Mouse (Mus musculus): ENCODE measurements around the gene Dusp27. TPM values are rescaled to one million over a fixed set of nuclear protein-coding genes. Genes with fewer than 3 reads are reported as not detected.

Dusp27 gene
- total and polyA plus RNA-seq, 2 experiments from 2014 or later, result 33.2 to 39.9 TPM

DNA sequence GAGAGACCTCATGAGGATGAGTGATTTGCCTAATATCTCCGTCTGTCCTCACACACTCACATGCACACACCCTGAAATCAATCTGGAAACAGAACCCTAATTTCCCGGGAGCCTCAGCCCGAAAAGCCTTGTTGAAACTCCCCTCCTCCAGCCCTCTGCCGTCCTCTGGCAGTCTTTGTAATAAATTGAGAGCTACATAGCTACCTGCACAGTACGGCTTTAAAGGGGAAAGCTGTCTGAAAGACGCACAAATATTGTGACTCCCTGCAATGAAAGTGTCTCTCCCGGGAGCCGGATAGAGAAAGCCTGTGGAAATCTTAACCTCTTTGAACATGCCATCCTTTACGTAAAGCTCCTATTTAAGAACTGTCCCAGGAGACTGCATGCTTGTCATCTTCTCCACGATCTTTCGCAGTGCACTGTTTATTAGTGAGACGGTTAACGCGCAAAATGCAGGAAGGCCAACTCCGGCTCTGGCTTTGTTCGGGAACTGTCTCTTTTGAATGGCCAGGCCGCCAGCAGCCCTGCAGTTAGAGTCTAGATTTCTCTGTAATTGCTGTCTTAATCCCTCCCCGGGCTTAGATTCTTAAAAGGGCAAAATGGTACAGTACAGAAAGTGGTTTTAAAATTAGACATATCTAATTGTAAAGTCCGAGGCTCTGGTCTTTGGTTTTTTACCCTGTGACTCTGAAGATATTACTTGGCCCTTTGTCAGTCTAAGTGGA is 39.1 kb downstream of the Dusp27 start:
- H3K4me1 ChIP-seq (ENCODE audit: control insufficient read depth, insufficient read depth), result no peaks in the 10 kb centered on the region
- H3K27me3 ChIP-seq (ENCODE audit: control insufficient read depth, insufficient read depth, low read length), result no peaks in the 10 kb centered on the region
- ATAC-seq (ENCODE audit: insufficient read depth, low read depth) (no peak), DNase-seq (ENCODE audit: low spot score) (no peak)
- H3K4me3 ChIP-seq (ENCODE audit: low read depth, low read length), result no peak overlapping the region
- WGBS, result 84% methylated on average over 19 of the region's 19 CpGs
- no peak overlapping the region for H3K27ac ChIP-seq (ENCODE audit: low read depth)
- H3K4me2 ChIP-seq (ENCODE audit: low read depth, low read length), result no peak overlapping the region
- TF ChIP-seq EP300 (IDR thresholded peaks at IDR 0.05; ENCODE audit: low read depth) (no peak), CTCF (IDR thresholded peaks at IDR 0.05; ENCODE audit: low read depth) (no peak)
- H3K9me3 ChIP-seq (replicated peaks; ENCODE audit: control insufficient read depth, low read length), result no peaks in the 10 kb centered on the region
- no peak overlapping the region for H3K9ac ChIP-seq (replicated peaks; ENCODE audit: low read depth, low read length)
- no peaks in the 10 kb centered on the region for H3K36me3 ChIP-seq (replicated peaks; ENCODE audit: control insufficient read depth, insufficient read depth, low read length)

DNA sequence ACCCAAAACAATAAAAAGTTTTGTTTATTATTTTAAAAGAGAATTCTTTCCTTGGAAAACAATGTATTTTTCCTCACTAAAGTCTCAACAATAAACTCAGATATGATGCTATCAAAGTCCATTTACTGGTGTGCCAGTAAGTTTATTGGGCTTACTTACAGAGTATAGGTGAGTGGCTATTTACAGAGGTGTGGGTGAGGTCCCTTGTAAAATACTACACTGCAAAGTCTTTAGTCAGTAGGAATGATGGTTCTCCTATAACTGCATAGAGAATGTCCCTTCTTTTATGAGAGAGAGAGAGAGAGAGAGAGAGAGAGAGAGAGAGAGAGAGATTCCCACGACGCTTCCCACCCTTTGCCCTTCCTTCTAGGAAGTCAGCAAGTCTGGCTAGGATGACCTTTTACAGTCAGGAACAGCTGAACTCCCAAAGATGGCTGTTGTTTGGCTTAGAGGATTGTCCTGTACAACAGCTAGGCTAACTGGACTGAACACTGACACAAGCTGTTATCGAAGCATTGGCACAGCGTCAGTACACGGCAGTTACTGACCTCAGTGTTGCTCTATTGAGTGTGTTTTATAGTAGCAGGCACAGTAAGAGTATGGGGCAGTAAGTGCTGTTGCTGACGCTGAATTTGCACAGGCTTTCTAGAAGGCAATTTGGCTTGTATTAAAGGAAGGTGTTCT is 50.5 kb downstream of the Dusp27 start:
- WGBS, result 61% methylated on average over 6 of the region's 6 CpGs
- H3K36me3 ChIP-seq (replicated peaks; ENCODE audit: control insufficient read depth, insufficient read depth, low read length), result no peaks in the 10 kb centered on the region
- no peaks in the 10 kb centered on the region for H3K9me3 ChIP-seq (replicated peaks; ENCODE audit: control insufficient read depth, low read length)
- TF ChIP-seq EP300 (IDR thresholded peaks at IDR 0.05; ENCODE audit: low read depth) (no peak), CTCF (IDR thresholded peaks at IDR 0.05; ENCODE audit: low read depth) (no peak)
- no peak overlapping the region for H3K4me3 ChIP-seq (ENCODE audit: low read depth, low read length)
- DNase-seq (ENCODE audit: low spot score), result no peak
- no peak overlapping the region for H3K9ac ChIP-seq (replicated peaks; ENCODE audit: low read depth, low read length)
- no peaks in the 10 kb centered on the region for H3K4me1 ChIP-seq (ENCODE audit: control insufficient read depth, insufficient read depth)
- no peak overlapping the region for H3K4me2 ChIP-seq (ENCODE audit: low read depth, low read length)
- no peak for ATAC-seq (ENCODE audit: insufficient read depth, low read depth)
- H3K27me3 ChIP-seq (ENCODE audit: control insufficient read depth, insufficient read depth, low read length), result no peaks in the 10 kb centered on the region
- H3K27ac ChIP-seq (ENCODE audit: low read depth), result no peak overlapping the region

DNA sequence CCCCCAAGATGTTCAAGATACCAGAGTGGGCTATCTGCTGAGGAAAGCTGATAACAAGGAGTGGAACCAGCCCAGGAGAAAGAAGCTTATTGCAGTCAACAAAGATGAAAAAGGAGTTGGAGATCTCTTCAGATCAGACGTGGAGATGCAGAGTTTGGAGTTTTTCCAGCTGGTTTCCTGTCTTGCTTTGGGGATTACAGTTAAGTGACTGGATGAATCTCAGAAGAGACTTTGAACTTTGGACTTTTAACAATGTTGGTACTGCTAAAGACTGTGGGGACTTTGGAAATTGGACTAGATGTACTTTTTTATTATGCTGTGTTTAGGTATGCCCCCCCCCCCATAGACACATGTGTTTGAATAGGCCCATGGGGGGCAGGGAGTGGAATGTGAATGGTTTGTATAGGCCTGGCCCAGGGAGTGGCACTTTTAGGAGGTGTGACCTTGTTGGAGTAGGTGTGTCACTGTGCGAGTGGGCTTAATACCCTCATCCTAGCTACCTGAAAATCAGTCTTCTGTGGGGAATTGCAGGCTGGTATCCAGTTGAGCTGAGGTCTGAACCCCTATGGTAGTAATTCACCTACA is 59.8 kb downstream of the Dusp27 start:
- 66% methylated on average over 2 of the region's 2 CpGs for WGBS
- Histone ChIP-seq H3K4me2 (ENCODE audit: low read depth, low read length) (no peak overlapping the region), H3K27ac (ENCODE audit: low read depth) (no peak overlapping the region), H3K9ac (replicated peaks; ENCODE audit: low read depth, low read length) (no peak overlapping the region), H3K36me3 (replicated peaks; ENCODE audit: control insufficient read depth, insufficient read depth, low read length) (no peaks in the 10 kb centered on the region), H3K9me3 (replicated peaks; ENCODE audit: control insufficient read depth, low read length) (0 out of 2 replicates have a peak, but pooled peaks cover 4% of the 10 kb centered on the region), H3K4me3 (ENCODE audit: low read depth, low read length) (no peak overlapping the region), H3K4me1 (ENCODE audit: control insufficient read depth, insufficient read depth) (no peaks in the 10 kb centered on the region), H3K27me3 (ENCODE audit: control insufficient read depth, insufficient read depth, low read length) (no peaks in the 10 kb centered on the region)
- ATAC-seq (ENCODE audit: insufficient read depth, low read depth) (no peak), DNase-seq (ENCODE audit: low spot score) (no peak)
- TF ChIP-seq EP300 (IDR thresholded peaks at IDR 0.05; ENCODE audit: low read depth) (no peak), CTCF (IDR thresholded peaks at IDR 0.05; ENCODE audit: low read depth) (no peak)

DNA sequence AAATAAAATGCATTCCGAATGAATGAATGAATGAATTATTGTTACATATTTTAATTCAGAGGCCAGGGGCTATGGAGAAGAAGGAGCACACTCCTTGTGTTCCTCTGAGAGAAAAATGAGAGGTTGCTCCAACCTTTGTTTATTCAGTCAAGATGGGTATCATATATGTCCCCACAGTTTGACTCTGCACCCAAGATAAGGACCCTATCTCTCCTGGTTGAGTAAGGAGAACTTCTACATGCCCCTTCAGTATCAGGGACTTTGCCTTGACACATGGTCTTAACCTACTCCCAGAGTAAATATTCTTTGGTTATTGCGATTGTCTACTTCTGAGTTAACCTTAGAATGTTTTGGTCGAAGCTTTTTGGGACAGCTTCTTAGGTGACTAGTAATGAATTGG is 63.9 kb downstream of the Dusp27 start:
- Histone ChIP-seq H3K4me3 (ENCODE audit: low read depth, low read length) (no peak overlapping the region), H3K27me3 (ENCODE audit: control insufficient read depth, insufficient read depth, low read length) (no peaks in the 10 kb centered on the region), H3K4me2 (ENCODE audit: low read depth, low read length) (no peak overlapping the region), H3K27ac (ENCODE audit: low read depth) (no peak overlapping the region), H3K36me3 (replicated peaks; ENCODE audit: control insufficient read depth, insufficient read depth, low read length) (no peaks in the 10 kb centered on the region), H3K9ac (replicated peaks; ENCODE audit: low read depth, low read length) (no peak overlapping the region), H3K9me3 (replicated peaks; ENCODE audit: control insufficient read depth, low read length) (no peaks in the 10 kb centered on the region), H3K4me1 (ENCODE audit: control insufficient read depth, insufficient read depth) (no peaks in the 10 kb centered on the region)
- 89% methylated on average over 3 of the region's 3 CpGs for WGBS
- ATAC-seq (ENCODE audit: insufficient read depth, low read depth) (no peak), DNase-seq (ENCODE audit: low spot score) (no peak)
- TF ChIP-seq CTCF (IDR thresholded peaks at IDR 0.05; ENCODE audit: low read depth) (no peak), EP300 (IDR thresholded peaks at IDR 0.05; ENCODE audit: low read depth) (no peak)

DNA sequence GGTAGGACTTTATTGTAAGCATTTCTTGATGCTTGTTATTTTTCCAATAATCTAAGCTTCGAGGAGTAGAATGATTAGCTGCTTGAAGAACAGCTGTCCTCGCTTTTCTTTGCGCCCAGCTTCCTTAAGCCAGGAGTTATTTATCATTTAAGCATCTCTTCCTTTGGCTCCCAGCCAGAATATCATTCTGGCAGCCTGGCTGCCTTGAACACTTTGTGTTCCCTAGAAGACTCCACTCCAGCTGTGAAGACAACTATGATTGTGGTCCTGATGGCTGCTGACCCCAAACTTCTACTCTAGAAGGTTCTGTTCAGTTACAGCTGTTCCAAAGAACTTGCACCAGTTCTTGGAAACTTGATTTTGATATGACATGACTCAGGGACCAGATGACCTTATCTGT is 66.2 kb downstream of the Dusp27 start:
- 70% methylated on average over 3 of the region's 3 CpGs for WGBS
- Histone ChIP-seq H3K27me3 (ENCODE audit: control insufficient read depth, insufficient read depth, low read length) (no peaks in the 10 kb centered on the region), H3K36me3 (replicated peaks; ENCODE audit: control insufficient read depth, insufficient read depth, low read length) (no peaks in the 10 kb centered on the region), H3K9me3 (replicated peaks; ENCODE audit: control insufficient read depth, low read length) (no peaks in the 10 kb centered on the region), H3K4me1 (ENCODE audit: control insufficient read depth, insufficient read depth) (no peaks in the 10 kb centered on the region), H3K4me3 (ENCODE audit: low read depth, low read length) (no peak overlapping the region), H3K4me2 (ENCODE audit: low read depth, low read length) (no peak overlapping the region), H3K27ac (ENCODE audit: low read depth) (no peak overlapping the region), H3K9ac (replicated peaks; ENCODE audit: low read depth, low read length) (no peak overlapping the region)
- no peak for ATAC-seq (ENCODE audit: insufficient read depth, low read depth)
- TF ChIP-seq CTCF (IDR thresholded peaks at IDR 0.05; ENCODE audit: low read depth), result no peak
- no peak for TF ChIP-seq EP300 (IDR thresholded peaks at IDR 0.05; ENCODE audit: low read depth)
- no peak for DNase-seq (ENCODE audit: low spot score)

All from heart, postnatal 0 days (tissue).